ENCODE assay signal across 8 mouse cellular contexts in the genomic region with DNA sequence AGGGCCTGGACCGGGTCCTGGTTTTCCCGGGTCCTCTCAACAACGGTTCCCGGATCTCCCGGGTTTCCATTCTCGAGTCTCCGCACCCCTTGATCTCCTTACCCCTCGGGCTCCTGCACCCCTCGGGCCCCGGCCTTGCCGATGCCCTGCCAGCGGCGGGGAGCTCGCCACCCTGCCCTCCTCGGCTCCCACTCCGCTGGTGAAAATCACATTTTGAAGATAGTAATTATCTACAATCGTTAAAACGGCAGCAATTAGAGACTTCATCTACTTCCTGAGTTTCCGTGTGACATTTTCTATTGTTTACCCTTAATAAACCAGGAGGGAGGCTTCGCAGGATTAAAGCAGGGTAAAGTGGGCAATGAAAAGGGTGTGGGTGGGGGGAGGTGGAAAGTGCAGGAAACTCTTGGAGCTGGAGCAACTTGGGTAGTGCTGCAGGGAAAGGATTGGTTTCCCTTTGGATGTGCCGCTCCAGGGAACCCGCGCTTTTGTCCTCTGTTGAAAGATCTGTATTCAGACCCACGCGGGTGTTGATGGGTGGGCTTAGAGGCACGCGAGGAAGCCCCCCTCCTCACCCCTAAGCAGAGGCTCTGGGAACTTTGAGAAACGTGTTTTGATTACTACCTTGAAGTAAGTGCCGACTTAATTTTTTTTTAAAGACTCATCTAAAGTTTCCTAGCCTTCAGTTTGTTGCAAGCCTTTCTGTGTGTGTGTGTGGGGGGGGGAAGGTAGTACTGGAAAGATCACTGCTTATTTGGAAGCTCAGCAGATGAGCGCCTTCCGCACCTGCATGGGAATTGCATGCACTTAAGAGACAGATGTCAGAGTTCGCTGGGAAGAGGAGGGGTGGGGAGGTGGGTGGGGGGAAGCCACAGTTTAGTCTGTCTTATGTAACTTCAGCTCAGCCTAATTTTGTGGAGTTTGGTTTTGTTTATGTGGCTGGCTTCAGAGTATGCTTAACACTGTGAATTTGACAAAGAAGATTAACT. TPM values are rescaled to one million over a fixed set of nuclear protein-coding genes. Genes with fewer than 3 reads are reported as not detected.
A peak's percentile ranks its signal among the peaks of the same experiment; 100 is the strongest.
DNase-seq lines count a peak whose midpoint lies in the region; ATAC-seq and TF ChIP-seq lines count a peak whose summit lies in the region.

No protein-coding gene starts in this region.

- peak overlapping the region; percentile 82; the same call in 1 of the 2 replicates for H3K27ac ChIP-seq in bone marrow, adult 2 months (ENCODE audit: control insufficient read depth, insufficient read depth, low read depth, low read length, poor library complexity)
- peak overlapping the region; percentile 91 for H3K27ac ChIP-seq in heart, adult 2 months
- H3K27ac ChIP-seq in kidney, postnatal 0 days, result peak overlapping the region; percentile 90
- H3K27ac ChIP-seq in midbrain, embryonic 15.5 days, result peak overlapping the region; percentile 81

- H3K9ac ChIP-seq in heart, adult 2 months (ENCODE audit: low read depth, low read length), result peak overlapping the region; percentile 95
- H3K9ac ChIP-seq in kidney, postnatal 0 days (ENCODE audit: low read depth, low read length), result peak overlapping the region; percentile 93
- peak overlapping the region; percentile 76 for H3K9ac ChIP-seq in midbrain, embryonic 15.5 days

- peak; percentile 33 to 85 for DNase-seq in heart, adult 2 months
- peak; percentile 67 for DNase-seq in kidney, postnatal 0 days (ENCODE audit: low spot score)
- no peak for DNase-seq in adipocyte (ENCODE audit: low spot score)
- no peak for DNase-seq in left cerebral cortex, postnatal 4 days

- peak overlapping the region; percentile 56 for H3K4me3 ChIP-seq in erythroblast, embryonic 14.5 days (replicated peaks)
- H3K4me3 ChIP-seq in bone marrow, adult 2 months (replicated peaks; ENCODE audit: control insufficient read depth, low read depth, low read length), result peak overlapping the region; percentile 61
- peak overlapping the region; percentile 65 for H3K4me3 ChIP-seq in heart, adult 2 months
- peak overlapping the region; percentile 90 for H3K4me3 ChIP-seq in kidney, postnatal 0 days (replicated peaks; ENCODE audit: low read depth, low read length)
- peak overlapping the region; percentile 87 for H3K4me3 ChIP-seq in midbrain, embryonic 15.5 days

- H3K9me3 ChIP-seq in erythroblast, embryonic 14.5 days (ENCODE audit: control insufficient read depth, low read length), result no peaks in the 10 kb centered on the region
- no peaks in the 10 kb centered on the region for H3K9me3 ChIP-seq in kidney, postnatal 0 days (replicated peaks; ENCODE audit: low read length)
- no peaks in the 10 kb centered on the region for H3K9me3 ChIP-seq in midbrain, embryonic 15.5 days

- intact Hi-C loops in heart, adult 2 months (cut with DNase I), result loop anchor here (5.0 kb wide), 3 partner anchors 80 to 235 kb away; no protein-coding TSS in a partner anchor
- intact Hi-C loops in left cerebral cortex, postnatal 4 days (cut with DNase I), result loop anchor here (5.0 kb wide), 1 partner anchor 235 kb away; no protein-coding TSS in a partner anchor

- no peaks in the 10 kb centered on the region for H3K36me3 ChIP-seq in erythroblast, embryonic 14.5 days (ENCODE audit: control insufficient read depth)
- H3K36me3 ChIP-seq in heart, adult 2 months (ENCODE audit: control insufficient read depth, insufficient read depth, low read length), result no peaks in the 10 kb centered on the region
- H3K36me3 ChIP-seq in kidney, postnatal 0 days (ENCODE audit: insufficient read depth, low read length), result no peaks in the 10 kb centered on the region
- no peaks in the 10 kb centered on the region for H3K36me3 ChIP-seq in midbrain, embryonic 15.5 days (replicated peaks)

- H3K27me3 ChIP-seq in erythroblast, embryonic 14.5 days (ENCODE audit: control insufficient read depth), result peaks cover 52% of the 10 kb centered on the region
- no peaks in the 10 kb centered on the region for H3K27me3 ChIP-seq in heart, adult 2 months (ENCODE audit: control insufficient read depth, insufficient read depth, low read length)
- H3K27me3 ChIP-seq in kidney, postnatal 0 days (ENCODE audit: insufficient read depth, low read length), result no peaks in the 10 kb centered on the region
- no peaks in the 10 kb centered on the region for H3K27me3 ChIP-seq in midbrain, embryonic 15.5 days (replicated peaks)

- no peaks in the 10 kb centered on the region for H3K4me1 ChIP-seq in erythroblast, embryonic 14.5 days (ENCODE audit: control insufficient read depth)
- H3K4me1 ChIP-seq in bone marrow, adult 2 months (ENCODE audit: control insufficient read depth, insufficient read depth, low read length), result no peaks in the 10 kb centered on the region
- H3K4me1 ChIP-seq in heart, adult 2 months (ENCODE audit: control insufficient read depth, insufficient read depth, low read length), result peaks cover 6% of the 10 kb centered on the region
- peaks cover 4% of the 10 kb centered on the region; the same call in 1 of the 2 replicates for H3K4me1 ChIP-seq in kidney, postnatal 0 days (replicated peaks; ENCODE audit: insufficient read depth, low read length)
- H3K4me1 ChIP-seq in midbrain, embryonic 15.5 days, result peaks cover 54% of the 10 kb centered on the region

- 2% methylated on average over 32 of the region's 32 CpGs for WGBS in bone marrow, adult 2 months
- WGBS in heart, adult 2 months, result 2% methylated on average over 32 of the region's 32 CpGs
- under 1% methylated on average over 32 of the region's 32 CpGs for WGBS in kidney, postnatal 0 days
- under 1% methylated on average over 32 of the region's 32 CpGs for WGBS in midbrain, embryonic 15.5 days

- no peak for TF ChIP-seq CTCF in bone marrow, adult 2 months (IDR thresholded peaks at IDR 0.05; ENCODE audit: control insufficient read depth, insufficient read depth, low read length)
- no peak for TF ChIP-seq CTCF in heart, adult 2 months (IDR thresholded peaks at IDR 0.05)
- TF ChIP-seq CTCF in kidney, postnatal 0 days (IDR thresholded peaks at IDR 0.05; ENCODE audit: low read depth), result 0 out of 2 replicates have a peak, but pooled peaks have one; percentile 0

- no peak for TF ChIP-seq EP300 in heart, adult 2 months (IDR thresholded peaks at IDR 0.05; ENCODE audit: insufficient read depth, low read depth, low read length)

- H3K79me2 ChIP-seq in heart, adult 2 months (replicated peaks; ENCODE audit: control insufficient read depth, insufficient read depth, low read length), result peaks cover 2% of the 10 kb centered on the region

- peak overlapping the region; percentile 95 for H3K4me2 ChIP-seq in kidney, postnatal 0 days (ENCODE audit: low read length)
- peak overlapping the region; percentile 94 for H3K4me2 ChIP-seq in midbrain, embryonic 15.5 days

- ATAC-seq in erythroblast, adult 5-6 weeks (replicated peaks; ENCODE audit: low FRiP score, poor library complexity, severe bottlenecking), result no peak
- ATAC-seq in kidney, postnatal 0 days (replicated peaks; ENCODE audit: low FRiP score, low read depth), result 0 out of 2 replicates have a peak, but pooled peaks have one; percentile 12
- peak; percentile 15; the same call in 1 of the 2 replicates for ATAC-seq in midbrain, embryonic 15.5 days (replicated peaks)

- no peak for TF ChIP-seq POLR2A in bone marrow, adult 2 months (IDR thresholded peaks at IDR 0.05; ENCODE audit: borderline replicate concordance, control insufficient read depth, low read depth, low read length)
- TF ChIP-seq POLR2A in heart, adult 2 months (IDR thresholded peaks at IDR 0.05; ENCODE audit: insufficient read depth, low read depth, low read length), result no peak

RNA-seq across cellular contexts. Expression of gene Peli2, which starts 1.2 kb away (rescaled TPM):
- polyA plus RNA-seq in erythroblast, embryonic 14.5 days (2012), result 0.04 TPM in 1 of 2 replicates, not detected in the other
- 1.7 and 2.5 TPM in 2 replicates for total RNA-seq in erythroblast, adult 5-6 weeks (2015; ENCODE audit: low replicate concordance)
- 1.4 and 2.1 TPM in 2 replicates for total RNA-seq in erythroblast, adult 5-6 weeks (2017; ENCODE audit: low replicate concordance)
- polyA plus RNA-seq in bone marrow, adult 2 months (2011; ENCODE audit: insufficient read depth, insufficient read length, low replicate concordance, missing spikeins), result 2.2 and 8.8 TPM in 2 replicates
- 10 to 100 TPM; 17.2 to 20.3 TPM for total RNA-seq in heart, adult 2 months (2021)
- polyA plus RNA-seq in heart, adult 2 months (2012; rRNA removed), result 8.1 and 10.1 TPM in 2 replicates
- 6.9 and 7.3 TPM in 2 replicates for polyA plus RNA-seq in kidney, postnatal 0 days (2015; fragmentation: Nextera tagmentation; extraction: Ambion mirVana)
- polyA plus RNA-seq in midbrain, embryonic 15.5 days (2015; fragmentation: Nextera tagmentation; extraction: Ambion mirVana), result 6.9 and 8.5 TPM in 2 replicates
- 10 to 100 TPM; 25.5 to 30.8 TPM for total RNA-seq in left cerebral cortex, postnatal 4 days (2021)

Comparison
In these comparisons a context has a peak if more than half of its experiments do, and no peak if none do; other contexts are left out.
1. DNase-seq: peak in heart, adult 2 months (2 of 2) and kidney, postnatal 0 days (single experiment); none in adipocyte (single experiment) and left cerebral cortex, postnatal 4 days (single experiment).
2. Peak in every context shown above with its lines, with median percentiles within 50 percentile points of each other: H3K4me3 ChIP-seq, H3K27ac ChIP-seq and H3K9ac ChIP-seq.